Mouse (Mus musculus): ENCODE measurements around the gene Rundc3a. TPM values are rescaled to one million over a fixed set of nuclear protein-coding genes. Genes with fewer than 3 reads are reported as not detected.

Rundc3a gene
- total RNA-seq (2021) = 100 to 1,000 TPM; 399 to 416 TPM
- long read RNA-seq, experiment 1, transcript Rundc3a-202 (11 exons, 1,837 nt) = minor isoform, 116 of 523 reads
- long read RNA-seq, experiment 1, transcript Rundc3a-203 (11 exons, 1,822 nt) = minor isoform, 11 of 523 reads
- long read RNA-seq, experiment 1, transcript Rundc3a-201 (11 exons, 2,046 nt) = major isoform, 233 of 523 reads
- long read RNA-seq, experiment 1, partial matches to known transcripts = 23 of 523 reads
- long read RNA-seq, experiment 1, other reads (novel, unspliced or antisense) = 132 of 523 reads
- long read RNA-seq, experiment 2, transcript Rundc3a-201 (11 exons, 2,046 nt) = major isoform, 218 of 503 reads
- long read RNA-seq, experiment 2, transcript Rundc3a-203 (11 exons, 1,822 nt) = minor isoform, 12 of 503 reads
- long read RNA-seq, experiment 2, transcript Rundc3a-202 (11 exons, 1,837 nt) = minor isoform, 89 of 503 reads
- long read RNA-seq, experiment 2, partial matches to known transcripts = 33 of 503 reads
- long read RNA-seq, experiment 2, other reads (novel, unspliced or antisense) = 147 of 503 reads

DNA sequence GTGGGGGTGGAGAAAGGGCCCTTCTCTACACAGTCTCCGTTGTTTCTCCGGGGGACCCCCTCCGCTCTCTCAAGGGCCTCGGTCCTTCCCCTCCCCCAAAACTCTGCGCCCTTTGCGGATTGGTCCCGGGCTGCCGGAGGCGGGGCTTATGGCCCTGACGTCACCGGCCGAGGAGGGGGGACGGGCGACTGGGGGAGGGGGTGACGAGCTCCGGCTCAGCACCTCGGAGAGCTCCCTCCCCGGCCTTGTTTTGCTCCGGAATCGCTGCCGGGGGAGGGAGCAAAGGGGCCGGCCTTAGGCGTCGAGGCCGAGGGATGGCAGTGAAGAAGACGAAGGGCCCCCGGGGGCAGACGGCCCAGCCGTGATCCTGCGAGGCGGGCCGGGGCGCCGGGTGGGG lies at the start of gene Rundc3a:
Gene Rundc3a, plus strand, starts transcription at position 166 of the 397 bp plus-strand sequence.
- peak; percentile 96 to 98 for DNase-seq (ENCODE audit: low spot score in 2 of 2)

DNA sequence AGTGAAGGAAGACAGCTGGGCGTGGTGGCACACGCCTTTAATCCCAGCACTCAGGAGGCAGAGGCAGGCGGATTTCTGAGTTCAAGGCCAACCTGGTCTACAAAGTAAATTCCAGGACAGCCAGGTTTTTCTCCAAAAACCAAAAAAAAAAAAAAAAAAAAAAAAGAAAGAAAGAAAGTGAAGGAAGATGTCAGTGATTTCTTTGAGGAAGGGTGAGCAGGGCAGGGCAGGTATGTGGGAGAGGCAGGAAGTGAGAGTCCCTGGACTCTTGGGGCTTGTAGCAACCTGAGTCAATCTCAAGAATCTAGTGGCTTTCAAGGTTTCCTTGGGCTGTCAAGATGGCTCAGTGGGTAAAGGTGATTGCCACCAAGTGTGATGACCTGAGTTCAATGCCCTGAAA lies 48.7 kb upstream of the Rundc3a start:
- no peak for DNase-seq (ENCODE audit: low spot score in 2 of 2)
- intact Hi-C loops (cut with DNase I) = loop anchor here (5.0 kb wide), 1 partner anchor 33 kb away; no protein-coding TSS in a partner anchor

More for the DNA sequence above, at the start of gene Rundc3a:
- intact Hi-C loops (cut with DNase I) = no loop called here

DNA sequence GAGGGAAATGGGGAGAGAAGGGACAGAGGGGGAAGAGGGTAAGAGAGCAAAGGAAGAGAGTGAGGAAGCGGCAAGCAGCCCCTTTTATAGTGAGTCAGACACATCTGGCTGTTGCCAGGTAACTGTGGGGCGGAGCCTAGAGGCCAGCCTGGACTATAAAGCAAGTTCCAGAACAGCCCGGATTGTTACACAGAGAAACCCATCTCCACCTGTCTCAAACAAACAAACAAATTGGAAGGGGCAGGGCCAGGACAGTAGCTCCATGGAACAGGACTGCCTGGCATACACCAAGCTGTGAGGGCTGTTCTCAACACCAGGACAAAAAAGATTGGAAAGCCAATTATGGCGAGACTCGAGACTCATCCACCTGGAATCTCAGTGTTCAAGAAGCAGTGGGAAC lies 46.3 kb upstream of the Rundc3a start:
- intact Hi-C loops (cut with DNase I) = no loop called here
- DNase-seq (ENCODE audit: low spot score in 2 of 2) = no peak

DNA sequence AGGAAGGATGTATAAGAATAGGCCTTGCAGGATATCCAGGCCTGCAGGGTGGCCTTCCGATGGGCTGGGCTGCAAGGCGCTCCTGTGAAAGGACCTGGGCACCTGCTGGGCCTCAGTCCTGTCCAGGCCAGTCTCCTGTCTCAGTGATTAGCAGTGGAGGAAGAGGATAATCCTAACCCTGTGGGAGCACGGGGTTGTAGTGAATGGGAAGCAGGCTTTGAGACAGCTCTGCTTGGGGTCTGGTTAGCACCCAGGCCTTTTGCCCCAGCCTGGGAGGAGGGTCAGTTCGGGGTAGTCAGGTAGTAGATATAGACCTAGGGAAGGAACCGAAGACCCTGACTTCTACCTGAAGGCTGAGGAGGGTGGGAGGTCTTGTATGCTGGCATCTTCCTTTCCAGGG lies 45.5 kb upstream of the Rundc3a start:
- DNase-seq (ENCODE audit: low spot score in 2 of 2) = no peak
- intact Hi-C loops (cut with DNase I) = no loop called here

DNA sequence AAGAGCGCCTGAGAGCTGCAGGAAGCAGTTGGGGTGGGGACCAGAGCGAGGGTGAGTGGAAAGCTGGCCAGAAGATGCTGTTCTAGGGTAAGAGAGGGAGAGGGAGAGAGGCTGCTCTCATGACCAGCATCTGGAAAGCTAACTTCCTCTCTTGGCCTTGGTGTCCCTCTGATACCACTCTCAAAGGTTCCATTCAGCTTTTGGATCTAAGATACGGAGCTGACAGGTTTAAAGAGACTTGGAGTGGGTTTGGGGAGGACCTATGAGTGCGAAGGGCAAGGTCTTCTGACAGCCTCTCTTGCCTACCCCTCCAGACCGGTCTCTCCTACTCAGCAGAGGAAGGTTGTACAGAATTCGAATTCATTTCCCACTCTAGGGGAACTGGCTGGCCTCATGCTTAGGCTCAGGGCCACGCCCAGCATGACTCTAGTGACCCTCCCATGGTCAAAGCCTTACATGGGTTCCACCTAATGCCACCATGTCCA lies 45.1 kb upstream of the Rundc3a start:
- intact Hi-C loops (cut with DNase I) = no loop called here

DNA sequence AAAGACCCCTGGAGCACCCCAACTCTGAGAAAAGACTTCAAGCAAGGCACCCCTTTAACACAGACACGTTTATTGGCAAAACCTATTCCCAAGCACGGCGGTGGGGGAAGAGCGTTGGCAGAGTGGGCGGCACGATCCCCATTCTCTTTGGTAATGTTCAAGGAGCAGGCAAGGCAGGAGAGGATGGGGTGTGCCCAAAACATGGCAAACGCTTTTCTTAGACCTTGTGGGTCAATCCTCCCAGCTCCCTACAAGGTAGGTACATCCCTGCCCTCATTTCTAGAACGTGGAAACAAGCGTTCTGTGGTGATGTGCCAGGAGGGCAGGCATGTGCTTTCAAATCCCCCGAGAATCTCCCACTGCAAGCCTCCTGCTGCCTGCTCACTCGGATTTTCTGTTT lies 44.4 kb upstream of the Rundc3a start:
- intact Hi-C loops (cut with DNase I) = no loop called here
- no peak for DNase-seq (ENCODE audit: low spot score in 2 of 2)

More for the DNA sequence above, 45.1 kb upstream of the Rundc3a start:
- DNase-seq (ENCODE audit: low spot score in 2 of 2) = no peak

DNA sequence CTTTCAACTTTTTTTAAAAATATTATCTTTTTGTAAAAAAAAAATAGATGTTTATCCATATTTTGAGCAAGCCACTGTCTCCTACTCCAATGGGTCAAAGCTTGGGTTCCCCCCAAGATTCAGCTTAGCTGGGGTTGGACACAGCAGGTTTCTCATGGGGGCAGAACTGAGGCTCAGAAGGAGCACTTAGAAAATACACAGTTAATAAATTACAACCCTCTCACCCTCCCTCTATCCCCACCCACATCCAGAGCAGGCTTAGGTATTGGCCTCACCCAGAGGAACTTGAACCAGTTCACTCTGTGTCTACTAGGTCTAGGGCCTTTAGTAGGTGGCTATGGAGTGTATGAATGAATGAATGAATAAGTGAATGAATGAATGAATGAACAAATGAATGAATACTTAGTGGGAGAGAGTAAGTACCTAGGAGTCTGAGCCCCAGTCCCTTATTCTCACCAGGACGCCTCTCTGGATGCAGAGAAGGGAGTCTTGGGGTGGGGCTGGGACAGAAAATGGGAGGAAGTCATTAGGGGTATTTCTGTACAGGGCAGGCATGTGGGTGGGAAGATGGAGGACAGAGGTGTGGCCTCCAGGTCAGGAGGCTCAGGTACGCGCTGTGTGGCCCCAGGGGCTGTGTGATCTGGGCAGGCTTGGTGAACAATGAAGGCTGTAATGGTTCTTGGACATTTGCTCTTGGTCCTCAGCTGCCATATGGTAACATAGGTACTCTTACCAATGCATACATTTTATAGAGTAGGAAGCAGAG lies 43.8 kb upstream of the Rundc3a start:
- intact Hi-C loops (cut with DNase I) = no loop called here
- DNase-seq (ENCODE audit: low spot score in 2 of 2) = no peak

DNA sequence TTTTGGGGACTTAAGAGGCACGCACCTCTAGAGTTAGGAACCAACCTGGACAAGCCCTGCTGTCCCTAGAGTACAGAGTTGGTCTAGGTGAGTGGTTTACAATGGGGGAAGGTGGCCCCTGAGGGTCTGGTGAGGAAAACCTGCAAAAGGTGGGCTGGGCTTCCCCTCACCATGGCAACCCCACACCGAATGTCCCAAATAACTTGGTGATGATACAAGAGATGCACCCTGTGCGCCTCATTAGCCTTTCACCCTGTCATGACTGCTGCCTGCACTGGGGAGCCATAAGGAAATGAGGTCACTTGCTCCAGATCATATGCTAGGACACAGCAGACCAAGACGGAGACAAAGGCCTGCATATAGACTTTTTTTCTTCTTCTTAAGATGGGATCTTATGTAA lies 42.8 kb upstream of the Rundc3a start:
- intact Hi-C loops (cut with DNase I) = no loop called here
- no peak for DNase-seq (ENCODE audit: low spot score in 2 of 2)

DNA sequence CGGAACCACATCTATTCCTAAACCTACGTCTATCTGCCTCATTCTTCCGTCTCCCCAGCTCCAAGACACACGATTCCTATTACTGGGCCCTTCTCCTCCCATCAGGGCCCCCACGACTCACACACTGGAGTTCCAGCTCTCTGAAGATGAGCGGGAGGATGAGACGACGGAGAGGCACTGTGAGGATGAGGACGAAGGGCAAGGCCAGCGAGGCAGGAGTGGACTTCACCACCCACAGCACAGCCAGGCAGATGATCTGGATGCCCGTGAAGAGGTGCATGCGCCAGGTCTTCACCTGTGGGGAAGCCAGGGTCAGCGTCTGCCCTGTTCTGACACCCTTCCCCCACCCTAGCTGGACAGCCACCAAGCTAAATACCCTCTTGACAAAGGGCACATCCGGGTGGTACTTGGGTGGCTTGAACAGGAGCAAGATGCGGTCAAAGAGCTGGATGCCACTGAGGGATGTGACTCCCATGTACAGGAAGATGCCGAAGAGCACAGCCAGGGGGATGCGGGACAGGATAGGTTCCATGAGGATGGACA lies 42.2 kb upstream of the Rundc3a start:
- intact Hi-C loops (cut with DNase I) = no loop called here
- no peak for DNase-seq (ENCODE audit: low spot score in 2 of 2)

DNA sequence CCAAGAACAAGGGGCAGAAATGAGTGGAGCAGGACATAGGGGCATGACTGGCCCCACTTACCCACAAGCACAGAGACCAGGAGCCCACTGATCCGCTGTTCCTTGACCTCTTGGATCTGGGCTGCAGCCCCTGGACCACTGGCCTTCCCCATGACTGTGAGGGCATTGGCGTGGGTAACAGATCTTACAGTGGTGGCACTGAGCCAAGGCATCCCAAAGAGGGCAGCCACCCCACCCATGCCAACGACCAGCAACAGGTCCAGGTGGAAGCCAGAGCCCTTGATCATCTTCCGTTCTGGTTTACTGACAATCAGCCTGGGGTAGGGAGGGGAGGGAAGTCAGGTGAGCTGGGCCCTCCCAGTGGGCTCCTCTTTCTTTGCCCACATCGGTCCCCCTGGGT lies 40.8 kb upstream of the Rundc3a start:
- DNase-seq (ENCODE audit: low spot score in 2 of 2) = no peak
- intact Hi-C loops (cut with DNase I) = no loop called here

DNA sequence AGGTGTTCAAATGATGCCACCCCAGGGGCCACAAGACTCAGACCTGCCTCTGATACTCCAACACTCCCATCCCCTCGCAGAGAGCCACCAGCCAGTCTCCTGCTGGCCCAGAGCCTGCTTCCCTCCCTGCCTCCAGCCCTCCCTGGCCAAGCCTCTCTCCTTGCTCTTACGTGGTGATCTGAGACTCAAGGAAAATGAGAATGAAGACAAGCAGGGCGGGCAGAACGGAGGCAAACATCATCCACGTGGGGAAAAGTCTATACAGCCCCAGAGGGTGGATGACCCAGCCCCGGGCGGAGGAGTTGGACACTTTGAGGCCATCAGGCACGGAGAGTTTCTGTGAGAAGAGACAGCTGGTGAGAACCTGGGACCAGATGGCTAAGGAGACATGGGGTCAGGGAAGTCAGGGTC lies 40.2 kb upstream of the Rundc3a start:
- intact Hi-C loops (cut with DNase I) = no loop called here
- no peak for DNase-seq (ENCODE audit: low spot score in 2 of 2)

DNA sequence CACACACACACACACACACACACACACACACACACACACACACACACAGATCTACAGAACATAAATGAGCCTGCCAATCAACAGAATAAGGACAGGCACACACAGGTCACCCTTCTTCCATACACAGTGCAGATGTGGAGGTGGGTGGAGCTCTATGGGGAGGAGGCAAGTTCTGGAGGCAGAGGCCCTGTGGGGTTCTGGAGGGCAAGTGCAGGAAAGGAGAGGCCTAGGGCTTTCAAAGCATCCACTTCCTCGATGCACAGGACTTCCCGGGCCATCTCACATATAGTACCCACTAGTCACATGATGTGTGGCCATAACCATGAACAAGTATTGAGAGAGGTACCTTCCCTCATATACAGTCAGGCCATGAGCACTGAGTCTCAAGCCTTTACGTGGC lies 37.7 kb upstream of the Rundc3a start:
- DNase-seq (ENCODE audit: low spot score in 2 of 2) = no peak
- intact Hi-C loops (cut with DNase I) = no loop called here

DNA sequence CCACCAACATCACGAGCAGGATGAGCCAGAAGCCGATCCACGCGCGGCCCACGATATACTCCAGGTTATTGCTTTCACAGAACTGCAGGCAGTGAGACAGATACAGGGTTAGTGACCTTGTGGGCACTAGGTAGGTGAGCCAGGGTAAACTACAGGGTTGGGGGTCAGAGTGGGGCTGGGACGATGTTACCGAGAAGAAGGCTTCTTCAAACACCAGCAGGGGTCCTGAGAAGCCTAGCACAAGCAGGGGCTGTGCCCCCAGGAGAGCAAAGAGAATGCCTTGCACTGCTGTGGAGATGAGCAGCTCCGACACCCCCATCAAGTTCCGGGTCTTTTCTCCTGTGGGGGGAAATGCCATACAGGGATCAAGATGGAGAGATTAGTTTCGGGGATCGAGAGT lies 37.0 kb upstream of the Rundc3a start:
- intact Hi-C loops (cut with DNase I) = no loop called here
- no peak for DNase-seq (ENCODE audit: low spot score in 2 of 2)

DNA sequence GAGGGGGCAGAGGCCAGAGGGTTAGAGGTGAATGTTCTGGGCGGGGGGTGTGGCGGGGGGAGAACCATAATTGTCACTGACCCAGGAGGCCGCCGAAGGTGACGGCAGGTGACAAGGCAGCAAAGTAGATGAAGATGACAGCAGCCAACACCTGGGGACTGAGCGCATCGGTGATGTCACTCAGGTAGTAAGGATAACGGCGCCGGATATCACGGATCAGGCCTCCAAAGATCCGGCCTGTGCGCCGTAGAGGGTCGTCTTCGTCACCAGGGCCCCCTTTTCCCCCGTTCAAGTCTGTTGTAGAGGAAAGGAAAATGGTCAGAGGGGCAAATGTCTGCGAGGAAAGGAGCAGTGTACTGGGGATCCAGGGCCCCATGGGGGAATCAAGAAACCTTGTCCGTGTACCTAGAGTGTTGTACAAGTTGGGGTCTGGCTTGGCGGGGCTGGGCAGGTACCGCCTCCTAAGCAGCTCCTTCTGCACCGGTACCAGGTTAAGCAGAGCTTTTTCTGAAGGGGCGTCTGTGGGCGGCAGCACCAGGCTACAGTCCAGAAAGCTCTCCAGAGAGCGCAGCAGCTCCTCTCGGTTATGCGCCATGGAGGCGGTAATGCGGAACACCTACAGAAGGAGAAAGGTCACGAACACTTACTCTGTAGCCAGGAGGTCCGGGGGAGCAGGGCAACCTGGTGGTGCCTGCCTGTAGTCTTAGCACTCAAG lies 36.4 kb upstream of the Rundc3a start:
- no peak for DNase-seq (ENCODE audit: low spot score in 2 of 2)
- intact Hi-C loops (cut with DNase I) = no loop called here

DNA sequence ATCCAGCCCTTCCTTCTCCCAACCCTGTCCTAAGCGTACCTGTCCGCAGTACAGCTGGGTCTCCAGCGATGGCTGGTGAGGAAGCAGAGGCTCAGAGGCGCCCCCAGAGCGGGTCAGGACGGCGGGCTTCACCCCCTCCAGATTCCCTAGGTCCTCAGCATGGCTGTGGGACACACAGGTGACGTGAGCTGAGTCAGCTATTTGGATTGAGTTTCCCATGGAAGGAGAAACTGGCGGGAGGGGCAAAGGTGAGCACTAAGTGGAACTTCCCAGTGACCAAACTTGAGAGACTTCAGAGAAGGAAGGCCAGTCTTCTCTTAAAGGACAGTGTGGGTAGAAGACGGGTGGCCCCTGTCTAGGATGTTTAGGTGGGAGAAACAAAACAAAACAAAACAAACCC lies 34.8 kb upstream of the Rundc3a start:
- no peak for DNase-seq (ENCODE audit: low spot score in 2 of 2)
- intact Hi-C loops (cut with DNase I) = no loop called here

DNA sequence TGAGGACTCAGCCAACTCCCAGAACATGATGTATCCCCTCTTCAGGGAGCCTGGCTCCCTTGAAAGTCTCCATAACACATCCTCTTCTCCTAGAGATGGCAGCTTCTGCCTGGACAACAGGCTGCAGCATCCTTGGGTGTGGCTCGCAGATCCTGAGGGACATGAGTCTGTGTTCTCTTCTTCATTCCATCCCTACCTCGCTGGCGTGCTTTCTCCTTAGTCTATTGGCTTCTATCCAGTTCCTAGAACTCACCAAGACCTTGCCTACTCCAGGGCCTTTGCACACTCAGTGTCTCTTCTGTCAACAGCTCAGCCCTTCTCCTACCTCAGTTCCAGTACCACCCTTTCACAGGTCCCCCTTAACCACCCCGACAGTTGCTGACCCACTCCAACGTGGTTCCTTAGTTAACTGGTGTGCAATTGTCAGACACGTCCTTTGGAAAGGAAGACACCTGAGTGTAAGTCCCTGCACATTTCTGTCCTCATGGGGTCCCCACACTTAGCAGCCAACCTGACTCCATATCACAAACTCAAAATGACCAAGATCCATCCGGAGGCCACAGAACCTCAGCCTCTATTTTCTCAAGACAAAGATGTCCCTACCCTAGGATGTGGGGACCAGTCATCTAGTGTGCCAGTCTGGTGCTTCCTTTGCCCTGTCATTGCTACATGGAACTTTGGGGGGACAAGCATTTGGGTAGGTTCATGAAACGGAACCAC lies 31.3 kb upstream of the Rundc3a start:
- intact Hi-C loops (cut with DNase I) = no loop called here
- no peak for DNase-seq (ENCODE audit: low spot score in 2 of 2)

DNA sequence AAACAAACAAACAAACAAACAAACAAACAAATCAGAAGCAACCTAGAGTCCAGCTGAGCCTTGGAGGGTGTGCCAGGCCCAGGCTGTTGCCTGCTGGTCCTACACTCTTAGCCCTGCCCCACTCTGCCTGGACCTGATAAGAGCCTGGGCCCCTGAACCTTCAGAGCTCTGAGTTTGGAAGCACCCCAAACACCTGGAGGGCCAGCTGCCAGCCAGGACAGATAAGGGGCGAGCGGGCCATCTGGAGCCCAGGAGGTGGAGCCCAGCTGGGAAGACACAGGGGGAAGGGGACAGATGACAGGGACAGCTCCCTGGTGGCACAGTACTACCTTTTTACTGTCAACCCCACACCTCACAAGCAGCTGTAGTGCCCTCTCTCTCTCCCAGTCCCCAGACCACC lies 29.6 kb upstream of the Rundc3a start:
- no peak for DNase-seq (ENCODE audit: low spot score in 2 of 2)
- intact Hi-C loops (cut with DNase I) = no loop called here

DNA sequence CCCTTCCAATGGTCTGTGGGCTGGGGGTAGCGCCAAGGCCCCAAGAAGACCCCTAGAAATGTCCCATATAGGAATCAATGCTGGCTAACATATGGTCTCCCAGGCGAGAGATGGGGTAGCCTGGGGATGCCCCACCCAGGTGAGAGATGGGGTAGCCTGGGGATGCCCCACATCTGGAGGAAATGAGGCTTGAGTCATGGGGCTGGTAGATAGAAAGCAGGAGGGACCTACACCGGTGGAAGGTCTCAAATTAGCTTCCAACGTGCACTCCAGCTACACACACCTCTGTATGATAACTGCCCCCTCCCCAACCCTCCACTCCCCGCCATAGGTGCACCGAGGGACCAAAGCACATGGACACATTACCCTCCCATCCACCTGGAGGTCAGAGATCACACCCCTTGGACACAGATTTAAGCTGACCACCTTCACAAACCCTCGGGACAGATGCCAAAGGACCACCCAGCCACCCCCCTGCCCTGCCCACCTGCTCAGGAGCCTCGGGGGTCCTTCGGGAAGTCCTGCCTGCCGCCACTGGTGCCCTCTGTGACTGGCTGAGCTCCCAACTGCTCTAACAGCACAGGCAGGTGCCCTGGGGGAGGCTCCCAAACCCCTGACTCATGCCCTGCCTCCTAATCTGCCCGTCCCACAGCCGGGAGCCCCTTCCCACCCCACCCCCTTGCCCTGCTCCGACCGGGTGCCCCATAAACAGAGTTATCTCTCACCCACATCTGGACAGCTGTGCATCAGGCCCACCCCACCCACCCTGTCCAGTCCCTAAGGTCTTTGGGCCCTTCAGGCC lies 28.4 kb upstream of the Rundc3a start:
- intact Hi-C loops (cut with DNase I) = no loop called here
- DNase-seq (ENCODE audit: low spot score in 2 of 2) = no peak
